Mouse (Mus musculus): ENCODE measurements around the gene Kalrn.

The Kalrn gene

GRCm38 (mm10) chr16:34035780-34036179, 537.6 kb downstream of the Kalrn start:
- no peak for DNase-seq (ENCODE audit: low spot score)

DNA sequence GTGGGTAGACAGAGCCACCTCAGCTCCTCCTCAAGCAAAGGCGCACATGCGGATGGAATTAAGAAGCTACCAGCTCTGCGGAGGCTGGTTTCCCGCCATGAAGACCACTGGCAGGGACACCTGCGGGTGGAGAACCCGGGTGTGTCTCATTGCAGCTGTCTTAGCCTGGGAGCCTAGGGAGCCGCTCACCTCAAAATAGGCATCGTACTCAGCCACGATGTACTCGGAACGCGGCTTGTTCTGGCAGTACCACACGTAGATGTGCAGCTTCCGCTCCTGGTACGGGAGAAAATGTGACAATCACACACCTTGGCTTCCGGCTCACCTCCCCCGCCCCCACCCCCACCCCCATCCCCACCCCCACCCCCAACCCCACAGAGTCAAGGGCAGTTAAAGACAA, 539.1 kb downstream of the Kalrn start:
- DNase-seq (ENCODE audit: low spot score), result no peak

- DNase-seq (ENCODE audit: low spot score), result no peak
Observed at GRCm38 (mm10) chr16:34032011-34032645, 541.2 kb downstream of the Kalrn start.

DNA sequence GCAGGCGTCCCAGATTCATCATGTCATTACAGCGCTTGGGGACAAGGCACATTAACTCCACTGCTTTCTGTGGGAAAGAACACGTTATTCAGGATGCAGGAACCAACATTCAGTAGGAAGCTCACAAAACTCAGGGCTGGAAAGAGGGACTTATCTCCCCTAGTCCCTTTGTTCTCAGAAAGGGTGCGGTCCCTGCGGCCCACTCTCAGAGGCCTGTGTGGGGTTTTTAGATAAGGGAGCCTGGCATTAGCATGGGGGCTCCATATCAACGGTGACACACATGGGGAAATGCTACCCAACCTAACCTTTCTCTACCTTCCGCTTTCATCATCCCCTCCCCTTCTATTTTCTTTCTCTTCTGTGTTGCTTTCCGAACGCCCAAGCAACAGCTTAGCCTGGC, 541.8 kb downstream of the Kalrn start:
- peak; percentile 89 for DNase-seq (ENCODE audit: low spot score)

GRCm38 (mm10) chr16:34030379-34030778, 543.0 kb downstream of the Kalrn start:
- no peak for DNase-seq (ENCODE audit: low spot score)

- DNase-seq (ENCODE audit: low spot score), result no peak
Observed at GRCm38 (mm10) chr16:34029790-34030189, 543.5 kb downstream of the Kalrn start.

DNA sequence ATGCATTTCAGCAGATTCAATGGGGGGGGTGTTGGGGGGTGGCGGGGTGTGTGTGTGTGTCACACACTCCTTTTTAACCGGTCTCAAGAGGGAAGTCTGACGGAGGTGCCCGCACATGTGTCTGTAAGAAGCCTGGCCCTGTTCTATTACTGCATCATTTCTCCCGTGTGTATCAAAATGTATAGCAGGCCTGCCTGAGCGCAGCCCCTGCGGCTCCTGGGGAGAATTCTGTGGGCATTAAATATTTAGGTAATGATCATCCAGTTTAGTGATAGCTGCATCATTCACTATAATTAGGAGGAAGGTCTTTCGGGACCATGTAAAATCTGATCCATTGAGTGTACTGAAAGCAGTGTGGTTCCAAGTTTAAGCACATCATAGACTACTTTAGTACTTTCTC, 556.1 kb downstream of the Kalrn start:
- DNase-seq (ENCODE audit: low spot score), result no peak

- no peak for DNase-seq (ENCODE audit: low spot score)
Observed at GRCm38 (mm10) chr16:34011991-34012845, 561.1 kb downstream of the Kalrn start.

- no peak for DNase-seq (ENCODE audit: low spot score)
Observed at GRCm38 (mm10) chr16:34009567-34009966, 563.8 kb downstream of the Kalrn start.

DNA sequence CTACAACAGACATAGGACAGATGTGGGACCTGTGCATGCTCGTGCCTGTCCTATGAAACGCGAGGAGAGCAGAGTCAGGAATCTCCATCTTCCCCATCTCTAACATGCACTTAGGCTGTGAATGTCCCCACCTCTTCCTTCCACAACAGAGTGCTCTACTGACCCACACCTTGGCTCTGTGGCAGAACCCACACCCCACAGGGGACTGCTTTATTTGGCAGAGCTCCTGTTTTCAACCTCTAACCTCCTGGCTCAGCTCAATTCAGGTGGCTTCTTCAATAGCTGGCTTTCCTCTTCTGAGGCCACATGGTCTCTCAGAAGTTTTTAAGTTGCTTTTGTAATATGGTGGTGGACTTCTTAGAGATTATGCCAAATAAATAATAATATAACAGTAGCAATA, 567.3 kb downstream of the Kalrn start:
- DNase-seq (ENCODE audit: low spot score), result no peak

DNA sequence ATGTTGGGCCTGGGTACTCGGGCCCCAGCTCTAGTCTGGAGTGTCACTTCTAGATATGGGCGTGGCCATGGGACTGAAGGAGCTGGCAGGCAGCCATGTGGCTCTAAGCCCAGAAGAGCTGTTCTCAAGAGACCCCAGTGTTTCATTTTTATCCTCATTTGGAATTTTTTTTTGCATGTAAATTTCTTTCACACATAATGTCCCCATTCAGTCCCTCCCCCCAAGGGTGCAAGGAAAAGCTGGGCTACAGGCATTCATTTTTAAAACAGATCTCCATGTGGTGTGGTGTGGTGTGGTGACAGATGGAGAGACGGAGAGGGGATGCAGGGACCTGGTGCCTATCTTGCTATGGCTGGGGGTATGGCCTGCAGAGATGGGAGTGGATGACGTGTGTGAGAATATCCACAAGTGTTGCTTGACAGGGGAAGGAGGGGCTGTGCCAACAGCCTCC, 569.2 kb downstream of the Kalrn start:
- DNase-seq (ENCODE audit: low spot score), result no peak

- no peak for DNase-seq (ENCODE audit: low spot score)
Observed at GRCm38 (mm10) chr16:34003566-34004127, 569.7 kb downstream of the Kalrn start.

DNA sequence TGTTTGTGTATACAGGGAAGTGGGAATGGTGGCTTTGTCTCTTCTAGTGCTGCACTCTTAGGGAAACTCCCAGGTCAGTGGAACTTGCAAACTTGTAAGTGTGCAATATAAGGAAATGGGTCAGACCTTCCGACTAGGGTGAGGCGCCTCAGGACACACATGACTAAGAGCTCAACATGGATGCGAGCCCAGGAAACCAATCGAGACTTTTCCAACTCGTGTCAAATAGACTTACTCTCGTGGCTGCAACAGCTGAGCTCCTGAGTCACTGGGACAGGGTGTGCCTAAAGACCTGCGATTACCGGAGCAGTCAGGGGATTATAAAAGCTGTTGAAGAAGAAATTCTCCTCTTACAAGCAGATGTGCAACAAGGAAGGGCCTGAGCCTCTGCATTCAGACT, 572.6 kb downstream of the Kalrn start:
- DNase-seq (ENCODE audit: low spot score), result no peak

DNA sequence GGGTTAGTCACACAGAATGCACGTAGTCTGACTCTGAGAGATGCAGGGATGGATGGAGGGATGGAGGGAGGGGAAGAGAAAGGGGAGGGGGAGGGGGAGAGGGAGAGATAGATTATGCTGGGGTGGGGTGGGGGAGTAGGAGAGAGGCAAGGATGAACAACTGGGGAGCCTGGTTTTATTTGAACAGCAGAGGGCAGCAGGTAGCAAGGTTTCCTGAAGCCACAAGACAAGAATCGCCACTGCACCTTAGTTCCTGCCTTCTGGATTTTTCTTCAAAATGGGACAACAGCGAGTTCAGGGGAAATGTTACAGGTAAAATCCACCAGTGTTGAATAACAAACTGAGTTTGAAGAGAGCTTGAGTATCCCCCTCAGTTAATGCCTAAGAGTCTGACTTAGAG, 573.9 kb downstream of the Kalrn start:
- peak; percentile 38 for DNase-seq (ENCODE audit: low spot score)

DNA sequence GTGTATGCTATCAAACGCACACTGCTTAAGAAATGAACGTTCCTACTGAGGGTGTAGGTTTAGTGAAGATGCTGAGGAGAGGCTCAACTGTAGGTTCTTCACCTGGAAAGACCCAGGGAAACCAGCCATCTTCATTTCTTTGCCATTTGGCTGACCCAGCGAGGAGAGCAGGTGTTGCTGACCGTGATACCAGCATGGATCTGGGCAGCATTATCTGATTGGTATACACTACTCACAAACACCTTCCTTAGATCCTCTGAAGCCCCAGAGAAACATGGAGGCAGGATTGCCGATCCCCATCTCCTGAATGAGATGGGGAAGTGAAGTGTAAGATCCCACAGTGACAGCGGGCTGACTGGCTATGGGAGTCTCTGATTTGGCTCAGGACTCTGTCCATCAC, 575.3 kb downstream of the Kalrn start:
- no peak for DNase-seq (ENCODE audit: low spot score)

GRCm38 (mm10) chr16:33996030-33996429, 577.3 kb downstream of the Kalrn start:
- peak; percentile 67 for DNase-seq (ENCODE audit: low spot score)

- DNase-seq (ENCODE audit: low spot score), result no peak
Observed at GRCm38 (mm10) chr16:33995496-33995895, 577.8 kb downstream of the Kalrn start.

DNA sequence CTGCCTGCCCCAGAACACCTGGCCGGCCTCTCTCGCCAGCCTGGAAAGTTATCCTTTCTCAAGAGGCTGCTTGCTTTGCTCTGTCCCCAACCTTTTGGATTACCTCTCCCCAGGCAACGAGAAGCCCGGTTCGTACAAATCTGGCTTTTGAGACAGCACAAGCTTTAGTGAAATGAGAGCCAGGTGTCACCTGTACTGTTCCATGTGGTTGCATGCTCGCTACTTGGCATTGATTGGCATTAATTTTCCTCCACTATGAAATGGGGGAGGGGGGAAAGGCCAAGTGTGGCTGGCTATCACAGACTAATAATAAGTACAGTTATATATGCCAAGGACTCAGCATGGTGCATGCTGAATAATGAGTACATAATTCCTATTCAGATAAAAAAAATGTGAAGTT, 579.0 kb downstream of the Kalrn start:
- DNase-seq (ENCODE audit: low spot score), result no peak

DNA sequence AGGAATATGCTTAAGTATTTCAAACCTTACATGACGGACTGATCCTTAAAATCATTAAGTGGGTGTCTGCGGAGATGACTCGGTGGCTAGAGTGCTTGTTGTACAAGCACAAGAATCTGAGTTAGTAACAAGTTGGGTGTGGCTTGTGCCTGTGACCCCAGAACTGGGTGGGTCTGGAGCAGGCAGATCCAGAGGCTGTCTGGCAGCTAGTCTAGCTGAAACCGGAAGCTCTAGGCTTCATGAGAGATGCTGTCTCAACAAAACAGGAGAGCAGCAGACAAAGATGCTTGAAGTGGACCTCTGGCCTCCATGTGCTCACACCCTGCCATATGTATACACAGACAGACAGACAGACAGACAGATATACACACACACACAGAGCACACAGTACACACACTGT, 582.6 kb downstream of the Kalrn start:
- DNase-seq (ENCODE audit: low spot score), result no peak

- no peak for DNase-seq (ENCODE audit: low spot score)
Observed at GRCm38 (mm10) chr16:33989106-33989505, 584.2 kb downstream of the Kalrn start.

DNA sequence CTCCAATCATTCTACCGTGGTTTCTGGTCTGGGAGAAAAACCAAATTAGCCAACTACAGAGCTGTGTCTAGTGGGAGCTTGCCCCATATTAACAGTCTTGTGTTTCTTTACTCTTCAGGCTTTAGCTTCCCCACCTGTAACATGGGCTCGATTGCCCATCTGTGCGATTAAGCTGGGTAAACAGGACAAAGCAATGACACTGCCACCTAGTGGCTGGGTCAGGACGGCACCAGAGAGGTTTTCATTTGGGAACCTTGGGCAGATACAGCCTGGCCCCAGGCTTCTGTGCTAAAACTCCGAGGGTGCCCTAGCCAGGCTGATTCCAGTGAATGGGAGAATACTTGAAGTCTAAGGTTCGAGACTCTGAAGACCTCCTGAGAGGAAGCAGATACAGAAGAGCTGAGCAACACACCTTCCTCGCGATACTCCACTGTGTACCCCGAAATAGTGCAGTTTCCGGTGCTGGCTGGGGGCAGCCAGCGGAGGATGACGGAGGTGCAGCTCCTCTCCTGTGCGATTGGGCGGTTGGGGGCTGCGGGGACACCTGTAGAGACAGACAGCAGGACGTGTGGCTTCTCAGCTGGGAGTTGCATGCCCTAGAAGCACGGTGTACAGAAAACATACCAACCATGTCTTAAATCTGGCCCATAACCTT, 584.8 kb downstream of the Kalrn start:
- DNase-seq (ENCODE audit: low spot score), result peak; percentile 55

- DNase-seq (ENCODE audit: low spot score), result no peak
Observed at GRCm38 (mm10) chr16:33986993-33987392, 586.3 kb downstream of the Kalrn start.

DNA sequence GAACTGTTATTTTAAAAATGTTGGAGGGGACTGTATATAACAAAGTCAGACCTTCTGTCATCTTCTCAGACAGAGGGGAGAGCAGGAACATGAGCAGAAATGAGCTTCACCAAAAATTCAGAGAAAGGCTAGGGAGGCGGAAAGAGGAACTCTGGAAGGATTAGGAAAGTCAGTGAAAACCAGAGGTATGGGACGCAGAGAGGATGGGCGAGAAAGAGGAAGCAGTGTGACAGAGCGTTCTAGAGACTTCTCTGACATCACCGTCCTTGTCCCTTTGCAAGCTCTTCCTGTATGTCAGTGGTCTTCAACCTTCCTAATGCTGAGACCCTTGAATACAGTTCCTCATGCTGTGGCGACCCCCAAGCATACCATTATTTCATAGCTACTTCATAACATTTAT, 588.0 kb downstream of the Kalrn start:
- DNase-seq (ENCODE audit: low spot score), result no peak
